Mouse (Mus musculus): ENCODE data around the gene Trim27. TPM values are rescaled to one million over a fixed set of nuclear protein-coding genes. Genes with fewer than 3 reads are reported as not detected.

The Trim27 gene
- total RNA-seq, 2 experiments from 2014 or later = 142 to 167 TPM

Other genes with a start within 250 kb of the Trim27 start
- not detected in 2 replicates for gene Olfr1370, start 104.5 kb upstream of the Trim27 start, total RNA-seq (2014; fragmentation: Nextera tagmentation)
- gene Olfr1370, start 104.5 kb upstream of the Trim27 start, total RNA-seq (2017) = not detected in 2 replicates
- gene Olfr1369-ps1, start 68.0 kb upstream of the Trim27 start, total RNA-seq (2014; fragmentation: Nextera tagmentation) = 0.34 TPM in 1 of 2 replicates, not detected in the other
- gene Olfr1369-ps1, start 68.0 kb upstream of the Trim27 start, total RNA-seq (2017) = not detected in 2 replicates
- not detected in 2 replicates for gene Olfr263, start 49.8 kb upstream of the Trim27 start, total RNA-seq (2014; fragmentation: Nextera tagmentation)
- not detected in 2 replicates for gene Olfr263, start 49.8 kb upstream of the Trim27 start, total RNA-seq (2017)
- gene Olfr1368, start 33.6 kb upstream of the Trim27 start, total RNA-seq (2014; fragmentation: Nextera tagmentation) = not detected in 2 replicates
- gene Olfr1368, start 33.6 kb upstream of the Trim27 start, total RNA-seq (2017) = not detected in 2 replicates
- not detected in 2 replicates for gene Gpx5, start 113.3 kb downstream of the Trim27 start, total RNA-seq (2014; fragmentation: Nextera tagmentation)
- gene Gpx5, start 113.3 kb downstream of the Trim27 start, total RNA-seq (2017) = not detected in 2 replicates
- not detected in 2 replicates for gene Gpx6, start 132.7 kb downstream of the Trim27 start, total RNA-seq (2014; fragmentation: Nextera tagmentation)
- gene Gpx6, start 132.7 kb downstream of the Trim27 start, total RNA-seq (2017) = not detected in 2 replicates
- not detected in 2 replicates for gene Olfr1367, start 167.5 kb downstream of the Trim27 start, total RNA-seq (2014; fragmentation: Nextera tagmentation)
- not detected in 2 replicates for gene Olfr1367, start 167.5 kb downstream of the Trim27 start, total RNA-seq (2017)
- gene Zscan12, start 183.4 kb downstream of the Trim27 start, total RNA-seq (2014; fragmentation: Nextera tagmentation) = 8.4 and 8.6 TPM in 2 replicates
- gene Zscan12, start 183.4 kb downstream of the Trim27 start, total RNA-seq (2017) = 11.1 and 20.0 TPM in 2 replicates
- gene Zkscan3, start 223.3 kb downstream of the Trim27 start, total RNA-seq (2014; fragmentation: Nextera tagmentation) = 41.4 and 46.5 TPM in 2 replicates
- 29.1 and 33.0 TPM in 2 replicates for gene Zkscan3, start 223.3 kb downstream of the Trim27 start, total RNA-seq (2017)